Mouse (Mus musculus) frontal cortex, adult (tissue): Measurements from ENCODE around the gene Serpina16.
A peak's percentile ranks its signal among the peaks of the same experiment; 100 is the strongest.
"Not testable (repeated sequence)": the region's sequence is repeated elsewhere in the genome, so short reads cannot be mapped to it uniquely, and the experiment has no call there.

ENCODE experiments used
- ATAC-seq: cut with Nextera tagmentation; 2 replicates; pipeline ENCODE4 v1.9.2; 2017; ENCODE audit warnings: mild to moderate bottlenecking, moderate library complexity, mixed read lengths; ENCODE audit not compliant: low TSS enrichment

The Serpina16 gene

DNA sequence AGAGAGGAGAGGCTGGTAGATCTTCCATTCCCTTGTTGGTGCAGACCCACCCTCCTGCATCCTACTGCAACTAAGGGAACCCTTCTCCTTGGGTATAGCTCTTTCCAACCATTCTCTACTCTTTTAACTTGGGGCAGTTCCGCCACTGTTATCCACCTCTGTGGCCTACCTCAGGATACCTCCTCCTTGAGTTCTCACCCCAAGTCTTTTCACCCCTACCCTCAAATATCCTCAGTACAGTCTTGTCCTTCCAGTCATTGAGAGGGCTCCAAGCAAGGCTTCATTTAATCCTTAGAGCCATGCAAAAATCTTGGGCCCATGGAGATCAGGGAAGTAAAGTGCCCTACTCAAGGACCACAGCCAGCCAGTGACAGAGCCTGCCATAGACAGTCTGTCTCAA lies at the start of gene Serpina16:
Gene Serpina16 (minus strand): TSS at position 101 of the 400 bp plus-strand sequence.
- ATAC-seq = no peak

DNA sequence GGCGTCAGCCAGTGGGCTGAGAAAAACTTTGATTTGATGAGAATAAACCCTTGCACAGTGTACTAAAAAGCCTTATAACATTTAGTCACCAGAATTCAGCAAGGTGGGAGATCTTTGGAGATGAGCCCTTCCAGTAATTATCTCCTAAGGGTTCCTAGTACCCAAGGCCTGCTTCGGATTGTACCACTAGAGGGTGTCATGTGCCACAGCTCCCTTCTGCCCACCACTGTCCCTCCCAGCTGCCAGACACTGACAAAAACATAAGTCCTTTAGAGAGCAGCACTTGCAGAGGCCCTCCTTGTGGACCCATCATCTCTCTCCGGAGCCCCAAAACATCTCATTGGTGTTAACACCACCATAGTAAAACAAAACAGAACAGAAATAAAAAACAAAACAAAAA lies 35.6 kb upstream of the Serpina16 start:
- ATAC-seq = 0 out of 2 replicates have a peak, but pooled peaks have one; percentile 52

DNA sequence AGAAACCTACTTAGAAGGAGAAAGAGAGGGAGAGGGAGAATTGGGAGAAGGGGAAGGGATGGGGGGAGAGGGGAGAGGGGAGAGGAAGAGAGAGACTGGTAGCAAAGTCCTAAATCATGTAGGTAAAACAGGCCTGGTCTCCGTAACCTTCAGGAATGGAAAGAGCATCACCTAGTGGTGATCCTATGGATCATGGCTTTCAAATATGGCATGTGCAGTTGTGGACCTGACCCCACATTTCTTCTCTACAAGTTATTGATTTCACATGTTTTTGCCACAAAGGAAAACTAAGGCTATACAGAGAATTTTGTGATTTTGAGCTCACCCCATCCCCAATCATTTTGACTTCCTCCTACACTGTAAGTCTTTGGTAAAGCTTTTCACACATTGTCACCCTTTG lies 34.5 kb upstream of the Serpina16 start:
- no peak for ATAC-seq

DNA sequence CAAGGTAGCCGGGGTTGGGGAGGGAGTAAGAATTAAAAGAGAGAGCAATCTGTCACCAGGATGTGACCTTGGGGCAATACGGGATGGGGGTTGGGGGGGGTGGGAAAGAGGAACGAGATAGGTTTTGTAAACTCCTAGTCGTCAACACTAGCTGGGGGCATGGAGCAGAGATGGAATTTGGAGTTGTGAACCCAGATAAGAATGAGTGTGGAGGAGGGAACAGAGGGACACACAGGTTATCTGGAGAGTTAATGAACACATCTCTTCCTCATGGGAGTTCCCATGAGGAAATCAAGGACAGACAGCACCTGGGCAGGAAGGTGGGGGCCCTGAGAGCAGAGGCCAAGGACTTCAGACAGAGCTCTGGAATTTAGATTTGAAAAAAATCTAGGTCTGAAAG lies 30.2 kb upstream of the Serpina16 start:
- ATAC-seq = no peak

DNA sequence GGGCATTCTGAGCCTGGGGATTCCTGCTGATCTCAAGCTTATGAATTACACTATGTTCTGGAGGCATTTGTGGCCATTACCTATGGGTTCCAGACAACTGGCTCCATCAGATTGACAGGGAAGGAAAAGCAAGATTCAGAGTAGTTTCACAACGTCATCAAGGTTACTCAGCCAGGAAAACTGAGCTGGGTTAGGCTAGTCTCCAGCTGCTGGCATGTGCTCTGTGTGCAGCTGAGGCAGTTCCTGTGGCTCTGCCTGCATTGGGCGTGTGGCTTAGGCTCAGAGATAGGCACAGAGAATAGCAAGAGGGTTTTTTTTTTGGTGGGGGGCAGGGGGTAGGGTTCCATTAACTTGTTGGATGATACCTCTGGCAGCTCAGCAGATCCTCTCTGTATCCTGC lies 29.6 kb upstream of the Serpina16 start:
- ATAC-seq = no peak

DNA sequence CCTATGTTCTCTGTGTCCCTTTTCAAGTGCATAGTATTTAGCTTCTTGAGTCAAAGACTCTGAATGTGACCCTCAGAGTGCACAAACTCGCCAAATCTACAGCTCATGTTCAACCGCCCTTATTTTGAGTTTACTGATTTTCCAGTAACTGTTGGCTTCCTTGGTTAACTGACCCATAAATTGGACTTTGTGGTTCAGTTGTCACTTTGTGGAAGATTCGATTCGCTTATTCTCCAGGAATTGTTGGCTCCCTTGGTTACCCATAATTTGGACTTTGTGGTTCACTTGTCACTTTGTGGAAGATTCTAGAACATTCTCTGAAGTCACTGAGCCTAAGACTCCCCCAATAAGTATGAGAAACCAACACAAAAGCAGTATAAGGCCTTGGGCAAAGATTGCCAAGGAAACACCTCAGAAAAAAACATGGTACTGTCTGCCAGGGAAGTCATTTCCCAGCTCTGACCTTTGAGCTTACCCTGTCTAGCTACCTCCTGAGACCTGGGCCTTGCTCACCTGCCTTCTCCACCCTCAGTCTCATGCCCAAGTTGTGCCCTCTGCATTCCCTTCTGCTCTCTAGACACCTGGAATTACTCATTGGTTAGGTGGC lies 24.3 kb upstream of the Serpina16 start:
- no peak for ATAC-seq

DNA sequence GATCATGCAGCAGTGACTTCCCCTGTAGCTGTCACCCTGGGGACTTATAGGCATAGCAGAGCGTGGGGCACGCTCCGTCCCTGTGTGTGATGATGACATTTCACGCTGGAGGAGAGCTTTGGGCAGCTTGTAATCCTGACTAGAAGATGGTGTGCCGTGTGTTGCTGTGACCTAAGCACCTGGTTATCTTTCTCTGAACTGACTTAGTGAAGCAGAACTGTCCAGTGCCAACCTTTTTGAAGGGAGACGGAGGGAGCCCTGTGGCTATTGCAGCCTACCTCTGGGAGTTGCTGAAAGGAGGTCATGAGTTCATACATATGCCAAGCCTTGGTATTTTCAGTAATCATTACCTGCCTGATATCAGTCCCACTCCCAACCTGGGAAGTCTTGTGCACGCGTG lies 19.5 kb upstream of the Serpina16 start, which contains the start of gene Serpina1f:
Gene Serpina1f (minus strand): TSS at position 101 of the 400 bp plus-strand sequence.
- no peak for ATAC-seq

DNA sequence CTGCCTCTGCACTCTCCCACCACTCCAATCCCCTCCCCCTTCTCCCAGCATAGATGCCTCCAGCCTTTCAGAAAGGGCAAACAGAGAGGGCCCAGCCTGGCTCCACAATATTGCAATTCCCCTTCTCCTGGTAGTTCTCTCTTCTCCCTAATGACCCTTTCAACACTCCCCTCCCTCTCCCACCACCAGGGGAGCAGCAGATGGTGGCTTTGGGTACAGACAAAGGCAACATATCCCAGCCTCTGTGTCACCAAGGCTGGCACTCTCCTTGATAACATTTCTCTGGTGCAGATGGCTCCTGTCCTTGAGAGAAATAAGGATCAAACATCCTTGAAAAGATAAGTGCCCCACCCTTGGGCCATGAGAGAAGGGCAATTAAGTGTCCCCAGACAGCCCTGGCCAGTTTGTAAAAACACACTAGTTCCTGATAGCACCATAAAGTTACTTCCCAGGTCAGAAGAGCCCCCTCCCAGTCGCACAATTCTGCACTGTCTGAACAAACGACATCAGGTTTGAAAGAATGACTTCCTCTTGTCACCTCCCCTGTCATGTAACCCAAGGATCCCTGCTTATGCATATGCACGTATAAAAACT lies 12.4 kb upstream of the Serpina16 start:
- ATAC-seq = no peak

DNA sequence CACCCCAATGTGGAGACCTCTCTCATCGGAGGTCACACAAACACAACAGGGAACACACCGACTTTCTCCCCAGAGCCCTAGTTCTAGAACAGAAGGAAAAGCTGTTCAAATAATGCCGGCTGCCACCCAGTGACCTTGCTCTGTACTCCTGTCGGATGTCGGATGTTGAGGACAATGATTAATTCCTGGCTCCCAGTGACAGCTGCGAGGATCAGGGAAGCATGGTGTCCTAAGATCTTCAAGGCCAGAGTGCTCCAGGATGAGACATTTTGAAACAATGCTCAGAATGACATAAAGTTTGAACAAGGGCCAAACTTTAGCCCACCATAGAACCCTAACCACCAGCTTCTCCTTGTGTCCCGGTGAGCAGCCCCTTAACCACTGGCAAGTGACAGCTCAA lies 11.1 kb upstream of the Serpina16 start:
- ATAC-seq = no peak

DNA sequence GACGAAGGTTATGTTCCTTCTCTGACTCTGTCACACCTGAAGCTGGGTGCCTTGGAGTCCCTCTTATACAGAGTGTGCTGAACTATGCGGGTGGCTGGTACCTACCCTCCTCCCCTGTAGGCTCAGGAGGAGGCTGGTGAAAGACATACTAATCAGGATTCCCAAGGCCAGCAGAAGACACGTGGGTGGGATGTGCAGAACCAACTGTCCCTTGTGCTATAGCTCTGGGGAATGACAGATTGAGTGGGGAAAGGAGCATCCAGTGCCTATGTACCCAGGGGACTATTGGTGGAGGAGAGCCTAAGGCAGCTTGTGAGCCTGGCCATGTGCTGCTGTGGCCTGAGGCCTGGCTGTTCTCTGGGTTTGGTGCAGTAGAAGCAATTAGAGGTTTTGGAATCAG lies 10.1 kb upstream of the Serpina16 start:
- peak; percentile 95 for ATAC-seq

DNA sequence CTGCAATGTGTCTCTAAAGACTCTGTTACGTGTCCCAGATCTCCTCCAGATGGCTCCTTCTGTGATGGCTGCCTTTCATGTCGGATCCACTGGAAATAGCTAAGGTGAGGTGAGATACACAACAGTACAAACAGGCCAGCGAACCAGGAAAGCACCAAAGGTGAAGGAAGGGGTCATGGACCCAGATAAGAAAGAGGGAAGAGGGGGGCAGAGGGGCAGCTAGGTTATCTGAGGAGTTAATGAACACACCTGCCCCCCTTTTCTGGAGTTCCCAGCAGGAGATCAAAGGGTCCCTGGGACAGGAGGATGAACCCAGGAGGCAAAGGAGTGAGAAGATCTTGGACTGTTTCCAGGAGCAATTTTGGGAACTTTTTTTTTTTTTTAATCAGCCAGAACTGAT lies 9.4 kb upstream of the Serpina16 start:
- ATAC-seq = peak; percentile 58; the same call in 1 of the 2 replicates

DNA sequence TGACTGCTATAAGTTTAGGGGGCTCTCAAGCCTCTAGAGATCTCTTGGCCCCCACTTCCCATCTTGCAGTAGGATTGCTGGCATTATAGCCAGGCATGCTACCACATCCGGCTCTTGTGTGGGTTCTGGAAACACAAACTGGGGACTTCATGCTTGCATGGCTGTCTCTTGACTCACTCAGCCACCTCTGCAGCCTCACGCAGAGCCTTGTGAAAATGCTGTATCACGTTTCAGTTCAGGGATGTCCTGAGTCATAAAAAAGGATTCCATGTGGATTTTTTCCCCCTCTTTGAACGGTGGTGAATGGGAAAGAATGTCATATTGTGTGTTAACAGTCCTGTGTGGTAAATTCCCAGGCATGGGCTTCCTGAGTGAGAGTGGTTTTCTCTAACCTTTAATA lies 7.8 kb upstream of the Serpina16 start:
- no peak for ATAC-seq

DNA sequence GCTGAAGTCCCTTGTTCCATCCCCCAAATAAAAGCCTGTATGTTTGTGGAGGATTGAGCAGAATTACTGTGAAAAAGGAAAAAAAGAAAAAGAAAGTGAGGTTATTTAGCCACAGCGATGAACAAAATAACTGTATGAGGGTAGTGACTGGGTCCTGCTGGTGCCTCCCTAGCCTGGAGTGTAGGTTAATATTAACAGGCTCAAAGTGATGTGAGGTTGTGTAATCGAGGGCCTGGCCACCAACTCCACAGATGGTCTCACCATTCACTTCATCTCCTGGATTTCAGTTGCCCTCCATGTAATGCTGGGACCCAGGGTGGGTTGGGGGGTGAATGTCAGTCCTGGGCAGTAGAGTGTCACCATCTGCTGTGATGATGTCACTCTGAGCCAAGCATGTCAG lies 5.8 kb upstream of the Serpina16 start:
- no peak for ATAC-seq

DNA sequence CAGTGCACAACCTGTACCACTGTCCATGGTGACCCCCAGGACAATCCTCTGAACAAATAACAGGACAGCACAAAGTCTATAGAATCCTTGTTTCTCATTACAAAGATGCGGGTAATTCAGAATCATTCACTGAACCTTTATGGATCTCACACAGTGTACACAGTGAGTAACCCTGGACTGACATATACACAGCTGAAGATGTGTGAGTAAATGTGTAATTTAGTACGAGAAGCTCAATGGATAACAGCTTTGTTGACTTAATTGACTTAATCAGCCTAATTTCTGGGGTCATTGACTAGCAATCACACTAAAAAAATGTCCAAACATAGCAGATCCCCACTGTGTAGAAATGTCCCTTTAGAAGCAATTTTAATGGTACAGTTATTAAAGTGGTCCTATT lies 5.2 kb upstream of the Serpina16 start:
- ATAC-seq = no peak

DNA sequence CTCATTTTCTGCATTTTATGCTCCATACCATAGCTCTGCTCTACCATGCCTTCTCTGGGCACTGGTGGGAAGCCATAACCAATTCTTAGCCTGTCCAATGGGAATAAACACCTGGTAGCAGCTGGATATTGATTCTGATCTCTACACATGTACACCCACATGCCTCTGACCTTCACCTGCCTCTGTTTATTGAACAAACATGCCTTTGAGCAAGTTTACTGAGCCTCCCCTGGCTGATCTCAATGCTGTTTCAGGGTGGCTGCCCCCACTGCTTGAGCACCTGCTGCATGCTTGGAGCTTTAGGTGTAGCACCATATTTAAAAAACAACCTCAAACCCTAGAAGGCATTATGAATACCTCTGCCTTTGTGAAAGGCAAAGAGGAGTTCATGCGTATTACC lies 3.9 kb upstream of the Serpina16 start:
- ATAC-seq = not testable (repeated sequence)

DNA sequence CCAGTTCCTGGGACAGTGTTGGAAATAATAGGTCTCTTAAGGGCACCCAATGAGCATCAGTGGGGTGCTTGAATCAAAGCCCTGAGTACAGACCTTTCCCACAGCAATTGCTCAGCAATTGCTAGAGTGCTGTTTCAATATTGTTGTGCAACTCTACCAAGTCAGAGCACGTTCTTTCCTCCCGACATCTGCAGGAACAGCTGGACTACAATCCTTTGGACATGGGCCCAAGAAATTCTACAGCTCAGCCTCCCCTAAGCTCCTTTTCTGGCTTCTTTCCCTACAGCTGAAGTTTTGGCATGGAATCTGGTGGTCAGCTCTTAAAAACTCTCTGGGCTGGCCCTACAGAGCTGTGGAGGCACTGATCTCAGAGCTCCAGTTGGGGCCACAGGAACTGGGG lies 2.8 kb downstream of the Serpina16 start:
- ATAC-seq = no peak

DNA sequence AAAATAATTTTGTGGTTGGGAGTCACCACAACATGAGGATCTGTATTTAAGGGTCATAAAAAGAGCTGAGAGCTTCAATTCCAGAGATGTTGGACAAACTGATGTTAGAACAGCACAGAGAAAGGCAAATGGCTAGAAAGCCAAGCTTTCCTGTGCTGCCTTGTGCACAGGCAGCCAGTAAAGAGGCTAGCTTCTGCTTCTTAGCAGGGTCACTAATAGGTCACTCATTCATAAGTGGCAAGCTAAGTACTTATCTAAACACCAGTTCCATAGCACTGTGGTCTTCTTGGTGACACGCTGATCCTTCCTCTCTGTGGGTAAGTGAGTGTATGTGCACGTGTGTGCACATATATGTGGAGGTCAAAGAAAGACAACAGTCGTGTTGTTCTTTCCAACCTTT lies 4.5 kb downstream of the Serpina16 start:
- no peak for ATAC-seq

DNA sequence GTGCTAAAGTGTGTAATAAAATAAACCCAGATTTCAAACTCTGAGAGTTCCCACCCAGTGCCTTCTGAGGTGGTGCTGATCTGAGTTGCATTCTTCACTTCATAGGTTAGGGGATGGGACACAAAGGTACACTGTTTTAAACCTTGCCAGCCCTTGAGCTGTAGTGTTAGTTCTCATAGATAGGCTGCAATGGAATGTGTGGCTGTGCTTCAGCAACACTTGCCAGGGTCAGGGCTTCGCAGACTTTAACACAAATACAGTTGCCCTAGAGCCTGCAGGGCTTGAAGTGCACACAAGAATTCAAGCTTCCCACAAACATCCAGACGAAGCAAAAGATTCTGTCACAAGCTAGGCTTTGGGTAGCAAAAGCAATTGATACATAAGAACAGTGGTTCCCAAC lies 5.0 kb downstream of the Serpina16 start:
- no peak for ATAC-seq

DNA sequence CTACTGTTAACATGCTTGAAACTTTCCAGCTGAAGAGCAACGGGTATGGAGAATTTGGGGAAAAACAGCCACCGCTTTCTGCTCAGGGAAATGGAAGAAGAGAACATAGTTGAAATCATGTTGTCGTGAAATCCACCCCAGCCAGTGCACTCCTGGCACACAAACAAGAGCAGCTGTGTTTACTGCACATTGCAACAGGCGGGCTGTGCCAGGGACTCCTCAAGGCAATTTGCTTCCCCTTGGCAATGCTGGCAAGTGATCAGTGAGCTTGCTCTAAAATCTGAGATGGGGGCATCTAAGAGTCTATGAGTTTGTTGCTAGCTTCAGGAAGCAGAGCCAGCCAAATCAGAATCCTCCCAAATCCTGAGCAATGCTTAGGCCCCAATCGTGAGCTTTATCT lies 5.6 kb downstream of the Serpina16 start:
- ATAC-seq = peak; percentile 85

DNA sequence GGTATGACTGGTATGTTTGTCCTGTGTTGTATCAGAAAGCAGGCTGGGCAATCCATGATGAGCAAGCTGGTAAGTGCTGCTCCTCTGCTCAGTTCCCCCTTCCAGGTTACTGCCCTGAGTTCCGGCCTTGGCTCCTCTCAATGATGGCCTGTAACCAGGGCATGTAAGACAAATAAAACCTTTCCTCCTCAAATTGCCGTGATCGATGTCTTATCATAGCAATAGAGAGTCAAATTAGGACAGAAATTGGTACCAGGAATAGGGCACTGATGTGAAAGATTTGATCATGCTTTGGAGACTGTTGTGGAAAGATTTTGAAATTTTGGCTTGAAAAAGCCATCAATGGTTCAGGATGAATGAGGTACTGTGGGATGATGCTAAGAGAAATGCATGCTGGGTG lies 10.7 kb downstream of the Serpina16 start:
- ATAC-seq = no peak

DNA sequence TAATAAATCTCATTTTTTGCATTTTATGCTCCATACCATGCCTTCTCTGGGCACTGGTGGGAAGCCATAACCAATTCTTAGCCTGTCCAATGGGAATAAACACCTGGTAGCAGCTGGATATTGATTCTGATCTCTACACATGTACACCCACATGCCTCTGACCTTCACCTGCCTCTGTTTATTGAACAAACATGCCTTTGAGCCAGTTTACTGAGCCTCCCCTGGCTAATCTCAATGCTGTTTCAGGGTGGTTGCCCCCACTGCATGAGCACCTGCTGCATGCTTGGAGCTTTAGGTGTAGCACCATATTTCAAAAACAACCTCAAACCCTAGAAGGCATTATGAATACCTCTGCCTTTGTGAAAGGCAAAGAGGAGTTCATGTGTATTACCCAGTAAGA lies 13.9 kb downstream of the Serpina16 start:
- not testable (repeated sequence) for ATAC-seq

DNA sequence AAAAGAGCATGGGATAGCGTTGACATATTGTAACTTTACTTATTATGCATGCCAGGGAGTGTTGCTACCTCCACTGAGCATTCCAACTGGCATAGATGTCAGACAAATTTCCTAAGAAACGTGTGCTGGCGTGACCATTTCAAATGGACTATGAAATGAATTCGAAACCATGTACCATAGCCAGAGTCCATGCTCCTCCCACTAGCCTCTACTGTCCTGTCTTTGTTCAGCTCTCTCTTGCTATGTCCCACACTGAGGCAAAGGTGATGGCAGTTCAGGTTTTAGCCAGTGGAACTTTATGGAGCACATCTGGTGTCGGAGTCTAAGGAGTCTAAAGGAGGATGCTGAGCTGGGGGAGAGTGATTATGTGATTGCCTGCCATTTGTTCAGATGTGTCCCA lies 15.9 kb downstream of the Serpina16 start:
- no peak for ATAC-seq

DNA sequence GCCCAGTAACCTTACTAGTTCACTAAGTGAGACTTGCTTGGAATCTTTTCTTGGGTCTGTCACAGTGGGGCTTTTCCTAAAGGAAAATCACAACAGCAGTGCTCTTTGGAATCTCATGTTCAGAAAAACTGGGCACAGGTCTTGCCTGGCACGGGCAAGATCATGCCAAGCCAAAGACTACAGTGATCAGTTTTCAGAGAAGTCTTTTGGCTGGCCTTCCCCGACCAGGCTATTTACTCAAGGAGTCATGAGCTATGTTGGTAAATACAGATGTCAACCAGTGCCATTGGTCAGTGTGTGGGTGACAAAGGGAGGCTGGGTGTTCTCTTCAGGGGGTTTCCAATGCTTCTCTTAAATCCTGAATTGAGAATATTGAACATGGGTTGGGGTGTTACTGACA lies 16.8 kb downstream of the Serpina16 start:
- ATAC-seq = no peak

DNA sequence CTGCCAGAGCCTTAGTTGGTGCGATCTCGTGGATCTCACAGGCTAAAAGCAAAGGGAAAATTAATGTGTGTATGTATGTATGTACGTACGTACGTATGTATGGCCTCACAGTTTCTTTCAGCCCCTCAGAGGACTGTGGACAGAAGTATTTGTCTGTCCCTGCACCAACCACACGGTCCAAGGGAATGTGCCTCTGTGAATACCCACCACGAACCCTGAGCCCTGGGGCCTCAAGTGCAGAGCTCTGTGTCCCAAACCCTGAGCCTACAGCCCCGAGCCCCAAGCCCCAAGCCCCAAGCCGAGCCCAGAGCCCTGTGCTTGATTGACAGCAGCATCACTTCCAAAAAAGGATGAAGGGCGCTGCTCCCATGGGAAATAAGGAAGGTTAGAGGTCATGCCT lies 17.9 kb downstream of the Serpina16 start:
- ATAC-seq = no peak
